Mouse (Mus musculus) ovary, adult 10 weeks (tissue): ENCODE results near the gene Gid4. TPM values are rescaled to one million over a fixed set of nuclear protein-coding genes. Genes with fewer than 3 reads are reported as not detected.

ENCODE experiments used
- polyA plus RNA-seq: library from polyadenylated mRNA; stranded (reverse); fragments of 350-450 nt; fragmentation: Illumina TruSeq; extraction: RNeasy Lipid Tissue Mini Kit (QIAGEN cat#74804); gene quantifications from one replicate; pipeline ENCODE4 v1.2.3, GENCODE M21; 2014

Gid4 gene
- polyA plus RNA-seq, result 64.2 TPM

DNA sequence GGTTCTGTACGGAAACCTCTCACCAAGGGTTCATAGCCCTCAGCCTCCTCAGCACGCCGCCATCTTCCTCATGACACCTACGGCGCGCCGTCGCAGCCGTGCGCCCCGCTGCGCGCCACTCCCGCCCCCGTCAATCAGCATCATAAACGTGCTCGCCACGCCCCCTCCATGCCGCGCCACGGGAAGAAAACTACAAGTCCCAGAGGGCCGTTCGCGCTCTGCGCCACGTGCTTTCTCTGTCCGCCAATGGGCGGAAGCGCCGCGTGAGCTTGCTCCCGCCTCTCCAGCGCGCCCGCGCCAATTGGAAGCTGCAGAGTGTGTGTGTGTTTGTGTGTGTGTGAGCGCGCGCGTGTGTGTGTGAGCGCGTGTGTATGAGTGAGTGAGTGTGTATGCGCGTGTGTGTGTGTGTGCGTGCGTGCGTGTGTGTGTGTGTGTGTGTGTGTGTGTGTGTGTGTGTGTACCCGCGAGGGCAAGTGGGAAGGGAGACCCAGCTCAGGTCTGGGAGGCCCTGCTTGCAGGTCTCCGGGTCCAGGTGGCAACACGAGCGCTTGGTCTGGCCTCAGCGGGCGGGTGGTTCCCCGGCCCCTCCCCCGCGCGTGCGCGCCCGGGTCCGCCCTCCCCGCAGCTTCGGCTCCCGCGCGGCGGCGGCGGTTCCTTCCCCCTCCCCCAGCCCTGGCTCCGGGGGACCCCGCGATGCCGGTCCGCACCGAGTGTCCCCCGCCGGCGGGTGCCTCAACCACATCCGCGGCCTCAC lies at the start of gene Gid4:
Gid4 (plus strand) TSS at position 183 of the 754 bp plus-strand sequence.

DNA sequence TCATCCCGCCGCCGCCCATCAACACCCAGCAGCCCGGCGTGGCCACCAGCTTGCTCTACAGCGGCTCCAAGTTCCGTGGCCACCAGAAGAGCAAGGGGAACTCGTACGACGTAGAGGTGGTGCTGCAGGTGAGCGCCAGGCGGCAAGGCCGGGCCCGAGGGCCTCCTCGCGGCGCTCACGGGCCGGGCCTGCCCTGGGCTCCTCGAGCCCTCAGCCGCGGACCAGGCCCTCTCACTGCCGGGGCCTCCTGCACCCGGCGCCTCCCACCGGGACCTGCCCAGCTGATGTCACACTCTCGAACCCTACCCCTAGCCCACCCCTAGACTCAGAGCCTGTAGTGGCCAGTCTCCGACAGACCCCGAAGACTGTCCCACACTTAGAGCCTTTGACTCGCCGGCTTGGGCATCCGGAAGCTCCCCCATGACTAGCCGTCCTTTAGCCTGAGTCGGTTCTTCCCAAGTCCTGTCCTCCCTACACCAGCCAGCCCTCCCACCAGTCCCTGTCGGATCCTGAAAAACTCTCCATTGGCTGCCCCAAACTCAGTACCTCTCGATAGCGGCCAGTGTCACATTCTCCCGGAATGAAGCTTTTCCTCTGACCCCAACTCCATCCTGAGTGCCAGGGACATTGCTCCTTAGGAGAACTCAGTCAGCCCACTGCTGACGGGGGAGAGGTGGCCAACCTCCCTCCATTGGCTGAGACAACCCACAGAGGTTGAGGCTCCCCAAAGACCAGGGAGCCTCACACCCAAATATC lies 950 bp downstream of the Gid4 start, which contains the start of gene Atpaf2:
Atpaf2 (minus strand) TSS at position 741 of the 756 bp plus-strand sequence.

DNA sequence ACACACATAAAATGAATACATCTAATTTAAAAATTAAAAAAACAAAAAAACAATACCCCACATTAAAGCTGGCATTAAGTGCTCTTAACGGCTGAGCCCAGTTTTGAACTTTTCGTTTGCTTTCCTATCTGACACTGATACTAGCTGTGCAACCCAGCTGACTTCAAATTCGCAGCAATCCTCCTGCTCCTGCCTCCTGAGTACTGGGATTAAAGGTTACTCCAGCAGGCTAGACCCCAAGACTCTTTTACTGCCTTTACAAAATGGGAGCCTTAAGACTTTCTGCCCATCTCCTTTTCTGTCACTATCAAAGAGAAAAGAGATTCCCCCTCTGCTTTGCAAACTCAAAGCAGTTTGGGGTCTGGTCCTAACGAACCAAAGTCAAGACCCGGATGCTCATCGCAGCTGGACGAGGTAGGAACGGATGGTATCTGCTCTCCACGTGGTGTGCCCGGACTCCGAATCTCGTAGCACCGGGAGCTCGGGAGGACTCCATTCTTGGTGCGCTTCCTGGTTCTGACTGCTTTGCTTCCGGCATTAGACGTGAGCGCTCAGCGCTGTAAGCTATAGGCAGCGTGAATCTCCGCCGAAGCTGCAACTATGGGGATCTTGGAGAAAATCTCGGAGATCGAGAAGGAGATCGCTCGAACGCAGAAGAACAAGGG lies 37.3 kb downstream of the Gid4 start, which contains the start of gene Drg2:
Drg2 (plus strand) TSS at position 512 of the 665 bp plus-strand sequence.

DNA sequence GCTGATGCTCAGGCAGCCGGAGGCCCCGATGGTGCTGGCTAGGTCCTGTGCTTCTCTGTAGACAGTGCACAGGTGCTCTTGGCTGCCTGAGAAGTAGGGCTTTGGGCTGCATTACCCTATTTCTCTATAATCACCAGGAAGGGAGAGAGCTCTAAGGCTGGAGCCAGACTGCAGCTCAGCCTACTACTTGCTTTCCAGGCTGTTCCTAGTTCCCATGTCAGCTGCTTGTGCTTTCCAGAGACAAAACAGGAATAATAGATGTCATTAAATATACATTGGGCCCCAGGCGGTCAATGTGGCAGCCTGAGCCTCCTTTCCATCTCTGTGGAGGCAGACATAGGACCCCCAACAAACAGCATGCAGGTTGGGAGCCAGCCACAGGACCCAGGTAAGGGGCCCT lies 52.1 kb downstream of the Gid4 start, which contains the start of gene Myo15:
Myo15 (plus strand) TSS at position 301 of the 400 bp plus-strand sequence.

Other genes starting within 250 kb of the Gid4 start
- gene Srebf1, start 194.6 kb upstream of the Gid4 start, polyA plus RNA-seq, result 0.54 TPM
- gene Tom1l2, start 64.2 kb upstream of the Gid4 start, polyA plus RNA-seq, result 12.0 TPM
- 4.6 TPM for gene Drc3, start 63.8 kb upstream of the Gid4 start, polyA plus RNA-seq
- 5.3 TPM for gene Atpaf2, start 1.3 kb downstream of the Gid4 start, polyA plus RNA-seq
- gene Drg2, start 37.4 kb downstream of the Gid4 start, polyA plus RNA-seq, result 24.6 TPM
- gene Myo15, start 52.2 kb downstream of the Gid4 start, polyA plus RNA-seq, result not detected
- 70.5 TPM for gene Alkbh5, start 119.2 kb downstream of the Gid4 start, polyA plus RNA-seq